Mouse (Mus musculus) left cerebral cortex, postnatal 36 days (tissue): Measurements from ENCODE around the gene Ran. TPM values are rescaled to one million over a fixed set of nuclear protein-coding genes. Genes with fewer than 3 reads are reported as not detected.
A peak's percentile ranks its signal among the peaks of the same experiment; 100 is the strongest.

ENCODE experiments used
- DNase-seq, 2 experiments: peaks; one replicate each; pipeline ENCODE4 v3.0.0; 2021 to 2022; ENCODE audit warnings: low spot score in 2 of 2, mixed read lengths in 1 of 2
- intact Hi-C: fragments of 180-260 bp; cut with DNase I; formaldehyde crosslinking; loops from one replicate; pipeline ENCODE4 v1.15.1; 2025
- total RNA-seq, 2 experiments: library from RNA; stranded (reverse); gene quantifications; 2 replicates each; pipeline ENCODE4 v1.2.3; 2021

Ran gene
- total RNA-seq, 2 experiments from 2014 or later = 144 to 159 TPM

GRCm38 (mm10) chr5:129009577-129009976 is 10.3 kb upstream of the Ran start:
- intact Hi-C loops = no loop called here
- DNase-seq = no peak

- DNase-seq = no peak
- intact Hi-C loops = no loop called here
Measured at GRCm38 (mm10) chr5:129010937-129011336, 8.9 kb upstream of the Ran start.

- intact Hi-C loops = no loop called here
- DNase-seq = no peak
Measured at GRCm38 (mm10) chr5:129015020-129015419, 4.8 kb upstream of the Ran start.

GRCm38 (mm10) chr5:129015540-129015939 is 4.3 kb upstream of the Ran start:
- intact Hi-C loops = no loop called here
- no peak for DNase-seq

GRCm38 (mm10) chr5:129016370-129016769 is 3.5 kb upstream of the Ran start:
- no peak for DNase-seq
- intact Hi-C loops = no loop called here

- DNase-seq = no peak
Measured at GRCm38 (mm10) chr5:129018782-129019489, 933 bp upstream of the Ran start.

GRCm38 (mm10) chr5:129020300-129020668 is 415 bp downstream of the Ran start:
- no peak for DNase-seq
- intact Hi-C loops = no loop called here

More at GRCm38 (mm10) chr5:129018782-129019489, 933 bp upstream of the Ran start:
- intact Hi-C loops = no loop called here

- intact Hi-C loops = no loop called here
- peak in 1 of 2 experiments; percentile 38 for DNase-seq
Measured at GRCm38 (mm10) chr5:129020731-129021130, 862 bp downstream of the Ran start.

GRCm38 (mm10) chr5:129025048-129025447 is 5.2 kb downstream of the Ran start:
- intact Hi-C loops = no loop called here
- no peak for DNase-seq

- intact Hi-C loops = no loop called here
- DNase-seq = no peak
Measured at GRCm38 (mm10) chr5:129025725-129026124, 5.9 kb downstream of the Ran start.

GRCm38 (mm10) chr5:129026171-129026570 is 6.3 kb downstream of the Ran start:
- no peak for DNase-seq
- intact Hi-C loops = no loop called here

- DNase-seq = no peak
- intact Hi-C loops = no loop called here
Measured at GRCm38 (mm10) chr5:129026637-129027036, 6.8 kb downstream of the Ran start.

- intact Hi-C loops = no loop called here
- no peak for DNase-seq
Measured at GRCm38 (mm10) chr5:129029131-129029723, 9.4 kb downstream of the Ran start.

GRCm38 (mm10) chr5:129036678-129037077 is 16.8 kb downstream of the Ran start:
- intact Hi-C loops = no loop called here
- DNase-seq = no peak

GRCm38 (mm10) chr5:129037739-129038138 is 17.9 kb downstream of the Ran start:
- intact Hi-C loops = no loop called here
- no peak for DNase-seq

- no peak for DNase-seq
- intact Hi-C loops = no loop called here
Measured at GRCm38 (mm10) chr5:129045641-129046580, 26.0 kb downstream of the Ran start.

- DNase-seq = peak in 1 of 2 experiments; percentile 53
- intact Hi-C loops = no loop called here
Measured at GRCm38 (mm10) chr5:129049372-129049771, 29.5 kb downstream of the Ran start.

- no peak for DNase-seq
- intact Hi-C loops = no loop called here
Measured at GRCm38 (mm10) chr5:129051910-129052309, 32.0 kb downstream of the Ran start.

GRCm38 (mm10) chr5:129052636-129053355 is 32.9 kb downstream of the Ran start:
- DNase-seq = no peak
- intact Hi-C loops = no loop called here
